Mouse (Mus musculus): ENCODE measurements at regions not wholly inside any gene's neighbourhood (a gene's known extent, or its start where the extent isn't known, plus 50 kb on each side); places are given as distances from the start of the nearest gene placed in this dataset.
"Not testable (repeated sequence)": the region's sequence is repeated elsewhere in the genome, so short reads cannot be mapped to it uniquely, and the experiment has no call there.

DNA sequence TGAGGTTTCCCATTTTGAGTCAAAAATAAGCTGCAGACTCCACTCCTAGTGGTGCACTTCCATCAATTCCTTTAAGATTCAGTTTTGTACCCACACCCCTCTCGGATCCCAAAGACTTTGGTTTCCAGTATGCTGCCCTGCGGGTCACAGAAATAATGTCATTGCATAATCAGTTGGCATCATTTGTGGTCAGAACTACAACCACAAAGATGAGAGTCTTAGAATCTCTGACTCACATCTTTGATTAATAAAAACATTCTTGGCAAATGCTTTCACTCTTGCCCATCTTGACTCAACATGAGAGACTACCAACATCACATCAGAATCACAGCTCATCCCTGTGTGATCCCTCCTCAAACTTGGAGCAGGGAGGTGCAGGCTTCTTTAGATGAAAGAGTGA is 74.1 kb upstream of the Alkbh8 start:
- dilution Hi-C loops (cut with MboI; ENCODE audit: extremely low pct_ligation_motif_present, extremely low pct_unique_long_range_greater_than_20kb, low sequenced_read_pairs) = no loop called here

DNA sequence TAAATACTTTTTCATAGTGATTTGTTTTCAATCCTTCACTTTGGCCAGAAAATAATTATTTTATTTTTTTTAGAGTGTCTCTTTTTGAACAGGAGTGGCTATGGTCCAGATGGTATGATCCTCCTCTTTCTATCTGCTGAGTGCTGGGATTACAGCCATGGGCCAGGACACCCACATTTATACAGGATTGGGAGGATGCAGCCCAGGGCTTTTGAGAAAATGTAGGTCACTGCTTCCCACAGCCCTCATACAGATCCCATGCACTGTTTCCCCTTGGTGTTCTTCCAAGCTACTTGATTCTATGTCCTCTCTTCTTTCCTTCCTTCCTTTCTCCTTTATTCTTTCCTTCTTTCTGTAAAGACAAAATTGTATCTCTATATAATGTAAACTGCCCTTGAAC is 70.5 kb upstream of the Alkbh8 start:
- dilution Hi-C loops (cut with MboI; ENCODE audit: extremely low pct_ligation_motif_present, extremely low pct_unique_long_range_greater_than_20kb, low sequenced_read_pairs) = no loop called here
- no peak for DNase-seq (ENCODE audit: extremely low read depth)
- no peak overlapping the region for H3K4me2 ChIP-seq (ENCODE audit: insufficient read depth, low read depth, poor library complexity, severe bottlenecking)
- no peaks in the 10 kb centered on the region for H3K27me3 ChIP-seq (replicated peaks)
- H3K4me3 ChIP-seq (replicated peaks in 1 of 3; ENCODE audit: low read depth in 2 of 3, low read length in 2 of 3, poor library complexity in 1 of 3) = no peak overlapping the region
- no peaks in the 10 kb centered on the region for H3K79me2 ChIP-seq (replicated peaks; ENCODE audit: control insufficient read depth, extremely low read depth, insufficient read depth, poor library complexity, severe bottlenecking)
- H3K27ac ChIP-seq (ENCODE audit: insufficient read depth, low read depth) = no peak overlapping the region
- TF ChIP-seq RCOR1 (conservative IDR thresholded peaks at IDR 0.05; ENCODE audit: low read depth, low read length) = no peak
- no peak for TF ChIP-seq MAFK (IDR thresholded peaks at IDR 0.05; ENCODE audit: insufficient replicate concordance, low read length)
- no peak for TF ChIP-seq MYC (IDR thresholded peaks at IDR 0.05; ENCODE audit: low read depth, low read length)
- no peak for TF ChIP-seq NELFE (IDR thresholded peaks at IDR 0.05; ENCODE audit: low read depth, low read length)
- TF ChIP-seq GABPA (IDR thresholded peaks at IDR 0.05; ENCODE audit: insufficient replicate concordance, low read depth, low read length) = no peak
- no peak for TF ChIP-seq PAX5 (IDR thresholded peaks at IDR 0.05; ENCODE audit: low read length)
- TF ChIP-seq NRF1 (IDR thresholded peaks at IDR 0.05; ENCODE audit: low read depth, low read length) = no peak
- TF ChIP-seq ZKSCAN1 (IDR thresholded peaks at IDR 0.05; ENCODE audit: borderline replicate concordance, low read depth, low read length) = no peak
- no peak for TF ChIP-seq TBP (conservative IDR thresholded peaks at IDR 0.05; ENCODE audit: low read depth, low read length)
- TF ChIP-seq ZC3H11A (IDR thresholded peaks at IDR 0.05; ENCODE audit: low read depth, low read length) = no peak
- TF ChIP-seq SMC3 (IDR thresholded peaks at IDR 0.05; ENCODE audit: low read depth, low read length) = no peak
- H3K36me3 ChIP-seq (replicated peaks in 1 of 2; ENCODE audit: control insufficient read depth in 1 of 2, insufficient read depth in 1 of 2, low read length in 1 of 2) = no peaks in the 10 kb centered on the region
- in situ Hi-C loops (cut with MboI; ENCODE audit: low pct_ligation_motif_present, low pct_unique_long_range_greater_than_20kb, low sequenced_read_pairs) = no loop called here
- no peaks in the 10 kb centered on the region for H3K4me1 ChIP-seq (ENCODE audit: control insufficient read depth in 1 of 2, insufficient read depth in 2 of 2)
- H3K9me3 ChIP-seq (replicated peaks; ENCODE audit: low read length) = no peaks in the 10 kb centered on the region
- no peak overlapping the region for H3K9ac ChIP-seq (ENCODE audit: insufficient read depth, low read depth)

More for the DNA sequence above, 74.1 kb upstream of the Alkbh8 start:
- Histone ChIP-seq H3K27me3 (replicated peaks) (no peaks in the 10 kb centered on the region), H3K4me2 (ENCODE audit: insufficient read depth, low read depth, poor library complexity, severe bottlenecking) (no peak overlapping the region), H3K4me3 (replicated peaks in 1 of 3; ENCODE audit: low read depth in 2 of 3, low read length in 2 of 3, poor library complexity in 1 of 3) (no peak overlapping the region), H3K9me3 (replicated peaks; ENCODE audit: low read length) (no peaks in the 10 kb centered on the region), H3K27ac (ENCODE audit: insufficient read depth, low read depth) (no peak overlapping the region), H3K9ac (ENCODE audit: insufficient read depth, low read depth) (no peak overlapping the region), H3K4me1 (ENCODE audit: control insufficient read depth in 1 of 2, insufficient read depth in 2 of 2) (no peaks in the 10 kb centered on the region), H3K79me2 (replicated peaks; ENCODE audit: control insufficient read depth, extremely low read depth, insufficient read depth, poor library complexity, severe bottlenecking) (no peaks in the 10 kb centered on the region), H3K36me3 (replicated peaks in 1 of 2; ENCODE audit: control insufficient read depth in 1 of 2, insufficient read depth in 1 of 2, low read length in 1 of 2) (no peaks in the 10 kb centered on the region)
- in situ Hi-C loops (cut with MboI; ENCODE audit: low pct_ligation_motif_present, low pct_unique_long_range_greater_than_20kb, low sequenced_read_pairs) = no loop called here
- no peak for DNase-seq (ENCODE audit: extremely low read depth)
- TF ChIP-seq HCFC1 (IDR thresholded peaks at IDR 0.05; ENCODE audit: low read depth, low read length) = no peak
- no peak for TF ChIP-seq MXI1 (IDR thresholded peaks at IDR 0.05; ENCODE audit: low read depth, low read length)

DNA sequence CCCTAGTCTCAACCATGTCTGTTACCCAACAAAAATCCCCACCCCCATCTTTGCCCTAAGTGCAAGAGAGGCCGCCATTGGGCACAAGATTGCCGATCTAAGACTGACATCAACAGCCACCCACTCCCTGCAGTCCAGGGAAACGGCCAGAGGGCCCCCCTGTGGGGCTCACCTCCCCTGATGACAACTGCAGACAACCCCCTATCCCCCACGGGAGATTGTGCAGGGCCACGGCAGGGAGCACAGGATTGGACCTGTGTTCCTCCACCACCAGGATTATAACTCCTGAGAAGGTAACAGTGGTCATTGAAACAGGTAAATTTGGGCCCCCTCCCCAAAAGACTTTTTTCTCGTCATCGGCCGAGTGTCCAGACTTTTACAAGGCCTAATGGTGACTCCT is 54.4 kb upstream of the Alkbh8 start:
- in situ Hi-C loops (cut with MboI; ENCODE audit: low pct_ligation_motif_present, low pct_unique_long_range_greater_than_20kb, low sequenced_read_pairs); H3K4me2 ChIP-seq (ENCODE audit: insufficient read depth, low read depth, poor library complexity, severe bottlenecking); dilution Hi-C loops (cut with MboI; ENCODE audit: extremely low pct_ligation_motif_present, extremely low pct_unique_long_range_greater_than_20kb, low sequenced_read_pairs); H3K4me3 ChIP-seq (replicated peaks in 1 of 3; ENCODE audit: low read depth in 2 of 3, low read length in 2 of 3, poor library complexity in 1 of 3); DNase-seq (ENCODE audit: extremely low read depth); H3K27me3 ChIP-seq (replicated peaks); H3K27ac ChIP-seq (ENCODE audit: insufficient read depth, low read depth); H3K4me1 ChIP-seq (ENCODE audit: control insufficient read depth in 1 of 2, insufficient read depth in 2 of 2); H3K9ac ChIP-seq (ENCODE audit: insufficient read depth, low read depth); H3K9me3 ChIP-seq (replicated peaks; ENCODE audit: low read length); H3K79me2 ChIP-seq (replicated peaks; ENCODE audit: control insufficient read depth, extremely low read depth, insufficient read depth, poor library complexity, severe bottlenecking); H3K36me3 ChIP-seq (replicated peaks in 1 of 2; ENCODE audit: control insufficient read depth in 1 of 2, insufficient read depth in 1 of 2, low read length in 1 of 2): not testable (repeated sequence)

DNA sequence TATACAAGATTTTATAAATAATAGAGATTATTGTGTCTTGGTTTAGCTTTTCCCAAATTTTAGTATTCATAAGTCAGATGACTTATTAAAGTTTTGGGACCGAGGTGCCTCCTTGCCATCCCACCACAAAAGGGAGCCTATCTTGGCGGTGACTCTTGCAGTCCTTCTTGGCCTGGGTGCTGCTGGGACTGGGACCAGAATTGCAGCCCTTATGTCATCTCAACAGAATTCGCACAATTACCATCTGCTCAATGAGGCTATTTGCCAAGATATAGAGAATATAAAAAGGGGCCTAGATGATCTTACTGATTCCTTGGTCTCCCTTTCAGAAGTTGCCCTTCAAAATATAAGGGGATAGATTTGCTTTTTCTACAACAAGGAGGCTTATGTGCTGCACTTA is 53.0 kb upstream of the Alkbh8 start:
- H3K9ac ChIP-seq (ENCODE audit: insufficient read depth, low read depth); in situ Hi-C loops (cut with MboI; ENCODE audit: low pct_ligation_motif_present, low pct_unique_long_range_greater_than_20kb, low sequenced_read_pairs); H3K27ac ChIP-seq (ENCODE audit: insufficient read depth, low read depth); H3K79me2 ChIP-seq (replicated peaks; ENCODE audit: control insufficient read depth, extremely low read depth, insufficient read depth, poor library complexity, severe bottlenecking); dilution Hi-C loops (cut with MboI; ENCODE audit: extremely low pct_ligation_motif_present, extremely low pct_unique_long_range_greater_than_20kb, low sequenced_read_pairs); DNase-seq (ENCODE audit: extremely low read depth); H3K4me1 ChIP-seq (ENCODE audit: control insufficient read depth in 1 of 2, insufficient read depth in 2 of 2); H3K4me3 ChIP-seq (replicated peaks in 1 of 3; ENCODE audit: low read depth in 2 of 3, low read length in 2 of 3, poor library complexity in 1 of 3); H3K9me3 ChIP-seq (replicated peaks; ENCODE audit: low read length); H3K4me2 ChIP-seq (ENCODE audit: insufficient read depth, low read depth, poor library complexity, severe bottlenecking); H3K36me3 ChIP-seq (replicated peaks in 1 of 2; ENCODE audit: control insufficient read depth in 1 of 2, insufficient read depth in 1 of 2, low read length in 1 of 2); H3K27me3 ChIP-seq (replicated peaks): not testable (repeated sequence)

DNA sequence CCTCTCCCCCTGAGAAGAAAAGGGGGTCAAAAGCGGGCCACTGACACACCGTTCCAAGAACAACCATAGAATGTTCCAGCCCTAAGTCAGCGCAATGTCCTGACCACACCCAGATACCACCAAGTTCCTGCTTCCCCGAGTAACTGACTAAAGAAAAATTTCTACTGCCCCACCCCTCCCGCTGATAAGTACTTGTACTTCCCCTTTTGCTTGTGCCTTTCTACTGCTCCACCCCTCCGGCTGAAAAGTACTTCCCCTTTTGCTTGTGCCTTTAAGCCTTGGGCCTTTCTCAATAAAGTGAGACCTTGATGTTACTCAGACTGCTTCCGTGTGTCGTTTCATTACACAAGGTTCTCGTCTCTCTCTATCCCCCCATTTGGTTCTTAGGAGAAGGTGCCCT is 51.6 kb upstream of the Alkbh8 start:
- H3K4me1 ChIP-seq (ENCODE audit: control insufficient read depth in 1 of 2, insufficient read depth in 2 of 2); H3K4me2 ChIP-seq (ENCODE audit: insufficient read depth, low read depth, poor library complexity, severe bottlenecking); H3K9me3 ChIP-seq (replicated peaks; ENCODE audit: low read length); dilution Hi-C loops (cut with MboI; ENCODE audit: extremely low pct_ligation_motif_present, extremely low pct_unique_long_range_greater_than_20kb, low sequenced_read_pairs); H3K79me2 ChIP-seq (replicated peaks; ENCODE audit: control insufficient read depth, extremely low read depth, insufficient read depth, poor library complexity, severe bottlenecking); H3K36me3 ChIP-seq (replicated peaks in 1 of 2; ENCODE audit: control insufficient read depth in 1 of 2, insufficient read depth in 1 of 2, low read length in 1 of 2); H3K27me3 ChIP-seq (replicated peaks); H3K27ac ChIP-seq (ENCODE audit: insufficient read depth, low read depth); H3K4me3 ChIP-seq (replicated peaks in 1 of 3; ENCODE audit: low read depth in 2 of 3, low read length in 2 of 3, poor library complexity in 1 of 3); H3K9ac ChIP-seq (ENCODE audit: insufficient read depth, low read depth); in situ Hi-C loops (cut with MboI; ENCODE audit: low pct_ligation_motif_present, low pct_unique_long_range_greater_than_20kb, low sequenced_read_pairs): not testable (repeated sequence)
- DNase-seq (ENCODE audit: extremely low read depth) = peak; percentile 12

All from CH12.LX (cell line).